Mouse (Mus musculus): Measurements from ENCODE around the gene Mphosph10.

DNA sequence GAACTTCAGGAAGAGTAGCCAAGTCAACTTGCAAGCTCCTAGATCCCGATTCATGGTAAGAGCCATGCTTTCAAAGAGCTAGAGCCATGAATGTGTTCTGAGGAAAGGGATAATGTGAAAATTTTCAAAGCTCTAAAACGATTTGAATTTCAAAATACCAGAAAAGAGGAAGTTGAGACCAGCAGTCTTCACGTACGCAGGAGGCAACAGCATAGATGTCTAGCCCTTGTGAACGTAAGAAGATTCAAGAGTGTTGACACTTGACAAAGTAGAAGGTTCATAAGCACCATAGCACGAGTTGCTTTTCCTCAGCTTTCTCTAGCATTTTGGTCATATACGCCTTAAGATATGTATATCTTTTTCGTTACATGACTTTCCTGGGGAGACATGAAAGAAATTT lies 11.9 kb upstream of the Mphosph10 start:
- TF ChIP-seq CTCF (IDR thresholded peaks at IDR 0.05; ENCODE audit: low read depth, low read length) (no peak), POLR2A (IDR thresholded peaks at IDR 0.05; ENCODE audit: extremely low read depth, insufficient read depth, low read length) (no peak)
